Mouse (Mus musculus) gastrocnemius, postnatal 4 days (tissue): ENCODE results near the gene Slc39a11. TPM values are rescaled to one million over a fixed set of nuclear protein-coding genes. Genes with fewer than 3 reads are reported as not detected.

ENCODE experiments used
- DNase-seq, 2 experiments: peaks; one replicate each; pipeline ENCODE4 v3.0.0; 2021 to 2022; ENCODE audit warnings: low spot score in 2 of 2, mixed read lengths in 2 of 2
- long read RNA-seq, 2 experiments: library from polyadenylated mRNA; stranded (forward); transcript quantifications; one replicate each; pipeline ENCODE4 v2.0.0; 2021
- total RNA-seq, 2 experiments: library from RNA; stranded (reverse); gene quantifications; 2 replicates each; pipeline ENCODE4 v1.2.3; 2021

Slc39a11 gene
- 1 to 10 TPM; 8.2 to 8.9 TPM for total RNA-seq
- long read RNA-seq, experiment 1, transcript Slc39a11-202 (10 exons, 2,664 nt), result major isoform, 6 of 26 reads
- long read RNA-seq, experiment 1, partial matches to known transcripts, result 4 of 26 reads
- long read RNA-seq, experiment 1, other reads (novel, unspliced or antisense), result 15 of 26 reads
- long read RNA-seq, experiment 2, partial matches to known transcripts, result 2 of 15 reads
- long read RNA-seq, experiment 2, other reads (novel, unspliced or antisense), result 11 of 15 reads

- DNase-seq, result peak; percentile 61 to 76
Measured at GRCm38 (mm10) chr11:113649353-113650210, at the start of gene Slc39a11. TSS of gene Slc39a11 (minus strand) at chr11:113650079.

DNA sequence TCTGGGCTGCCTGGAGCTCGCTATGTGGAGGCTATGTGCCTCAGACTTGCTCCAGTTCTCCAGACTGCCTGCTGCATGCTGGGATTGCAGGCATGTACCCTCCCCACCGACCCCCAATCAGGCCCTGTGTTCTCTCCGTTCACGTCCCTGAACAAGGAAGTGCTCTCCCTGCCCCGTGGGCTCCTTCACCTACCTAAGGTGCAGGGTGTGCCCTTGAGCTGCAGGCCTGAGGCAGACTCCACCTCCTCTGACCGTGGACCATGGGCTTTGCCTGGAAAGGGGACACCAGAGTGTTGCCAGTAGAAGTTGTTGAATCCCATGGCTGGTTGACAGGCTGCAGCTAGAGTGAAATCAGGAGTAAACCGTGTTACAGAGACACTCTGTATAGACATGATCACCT is 49.8 kb upstream of the Slc39a11 start:
- DNase-seq, result no peak

DNA sequence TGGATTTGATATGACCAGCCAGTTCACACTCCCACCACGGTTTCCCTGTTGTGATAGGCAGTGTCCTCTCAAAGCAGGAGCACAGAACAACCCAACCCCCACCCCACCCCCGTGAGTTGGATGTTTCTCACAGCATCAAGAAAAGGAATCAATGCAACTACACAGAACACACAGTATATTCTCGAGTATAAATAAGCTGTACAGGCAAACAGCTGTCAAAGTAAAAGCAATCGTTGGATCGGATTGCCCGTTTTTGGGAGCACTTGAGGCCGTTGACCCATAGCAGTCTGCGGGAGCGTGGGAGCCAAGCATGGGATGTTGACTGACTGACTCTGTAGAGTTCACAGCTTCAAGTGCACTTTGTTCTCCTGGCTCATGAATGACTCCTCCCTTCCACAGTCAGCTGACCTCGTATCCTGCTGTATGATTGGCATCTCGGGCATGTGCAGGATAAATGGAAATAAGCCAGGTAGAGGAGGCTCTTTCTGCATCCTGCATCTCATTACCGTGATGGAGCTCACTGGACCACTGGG is 48.2 kb upstream of the Slc39a11 start:
- DNase-seq, result no peak

DNA sequence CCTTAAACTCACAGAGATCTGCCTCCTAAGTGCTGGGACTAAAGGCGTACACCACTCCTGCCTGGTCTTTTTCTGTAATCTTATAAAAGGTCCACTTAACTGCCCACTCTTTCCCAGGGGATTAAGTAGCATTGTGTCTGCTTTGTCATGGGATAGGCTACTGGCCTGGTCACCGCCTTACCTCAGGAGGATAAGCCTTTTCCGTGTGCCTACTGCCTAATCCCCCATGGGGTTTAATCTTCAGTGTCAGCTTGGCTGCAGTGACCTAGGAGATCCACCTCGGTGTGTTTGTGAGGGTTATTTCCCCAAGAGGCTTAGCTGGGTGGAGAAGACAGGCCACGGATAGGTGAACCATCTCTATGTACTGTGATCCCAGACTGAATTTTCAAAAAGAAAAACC is 47.7 kb upstream of the Slc39a11 start:
- DNase-seq, result no peak

DNA sequence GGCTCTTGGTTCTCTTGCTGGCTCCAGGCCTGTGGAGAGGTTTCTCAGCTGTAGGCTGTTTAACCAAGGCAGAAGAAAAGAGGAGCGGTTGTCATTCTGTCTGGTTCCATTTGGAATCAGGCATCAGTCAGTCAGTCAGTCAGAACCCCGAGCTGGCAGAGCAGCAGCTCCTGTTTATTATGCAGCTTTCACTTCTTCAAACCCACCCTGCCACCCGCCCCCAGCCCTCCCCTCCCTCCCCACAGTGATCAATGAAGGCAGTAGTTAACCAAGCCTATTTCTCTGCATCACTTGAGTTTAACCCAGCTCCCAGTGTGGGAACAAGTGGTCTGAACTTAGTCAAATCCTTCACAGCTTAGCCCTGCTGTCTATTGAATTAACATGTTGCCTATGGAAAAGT is 42.0 kb upstream of the Slc39a11 start:
- DNase-seq, result no peak

GRCm38 (mm10) chr11:113691318-113691717 is 41.4 kb upstream of the Slc39a11 start:
- DNase-seq, result no peak

GRCm38 (mm10) chr11:113690506-113690905 is 40.6 kb upstream of the Slc39a11 start:
- no peak for DNase-seq

GRCm38 (mm10) chr11:113687031-113687430 is 37.2 kb upstream of the Slc39a11 start:
- no peak for DNase-seq

- no peak for DNase-seq
Measured at GRCm38 (mm10) chr11:113684707-113685426, 35.0 kb upstream of the Slc39a11 start.

GRCm38 (mm10) chr11:113683957-113684706 is 34.3 kb upstream of the Slc39a11 start, which contains the start of the genes Fam104a and D11Wsu47e:
TSS of gene Fam104a (minus strand) at chr11:113684155.
TSS of gene D11Wsu47e (plus strand) at chr11:113684412.
- peak; percentile 78 to 94 for DNase-seq

DNA sequence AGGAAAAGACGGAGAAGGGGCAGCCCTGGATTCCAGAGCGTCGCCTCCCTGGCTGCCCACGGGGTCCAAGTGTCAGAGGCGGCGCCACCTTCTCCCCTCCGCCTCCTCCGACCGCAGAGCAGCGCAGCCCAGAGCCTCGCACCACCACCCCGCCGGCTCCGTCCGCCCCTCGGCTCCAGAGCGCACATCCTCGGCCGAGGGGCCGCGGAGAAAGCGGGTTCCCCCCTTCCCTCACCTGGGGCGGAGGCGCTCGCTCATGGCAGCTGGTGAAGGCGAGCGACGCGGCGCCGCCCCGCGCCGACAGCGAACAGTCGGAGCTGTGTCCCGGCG is 33.7 kb upstream of the Slc39a11 start:
- DNase-seq, result no peak

GRCm38 (mm10) chr11:113682897-113683626 is 33.2 kb upstream of the Slc39a11 start:
- DNase-seq, result peak; percentile 42 to 66

GRCm38 (mm10) chr11:113681979-113682378 is 32.1 kb upstream of the Slc39a11 start:
- no peak for DNase-seq

GRCm38 (mm10) chr11:113680954-113681353 is 31.1 kb upstream of the Slc39a11 start:
- no peak for DNase-seq

GRCm38 (mm10) chr11:113678373-113678772 is 28.5 kb upstream of the Slc39a11 start:
- no peak for DNase-seq

DNA sequence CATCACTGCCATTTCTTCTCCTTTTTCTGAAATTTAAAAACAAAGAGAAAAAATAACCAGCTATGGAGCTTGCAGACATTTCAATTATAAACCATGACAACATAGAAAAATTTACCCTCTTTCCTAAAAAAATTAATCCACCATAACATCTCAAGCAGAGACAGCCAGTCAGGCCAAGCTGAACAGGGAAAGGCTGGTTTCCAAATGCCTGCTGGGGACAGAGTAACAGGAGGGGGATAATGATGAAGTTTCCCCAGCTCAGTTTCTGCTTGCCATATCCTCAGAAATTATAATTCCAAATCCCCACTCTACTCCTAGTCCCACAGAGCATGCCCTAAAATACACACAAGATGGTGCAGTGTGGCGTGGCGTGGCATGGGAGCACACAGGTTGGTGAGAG is 27.5 kb upstream of the Slc39a11 start:
- no peak for DNase-seq

DNA sequence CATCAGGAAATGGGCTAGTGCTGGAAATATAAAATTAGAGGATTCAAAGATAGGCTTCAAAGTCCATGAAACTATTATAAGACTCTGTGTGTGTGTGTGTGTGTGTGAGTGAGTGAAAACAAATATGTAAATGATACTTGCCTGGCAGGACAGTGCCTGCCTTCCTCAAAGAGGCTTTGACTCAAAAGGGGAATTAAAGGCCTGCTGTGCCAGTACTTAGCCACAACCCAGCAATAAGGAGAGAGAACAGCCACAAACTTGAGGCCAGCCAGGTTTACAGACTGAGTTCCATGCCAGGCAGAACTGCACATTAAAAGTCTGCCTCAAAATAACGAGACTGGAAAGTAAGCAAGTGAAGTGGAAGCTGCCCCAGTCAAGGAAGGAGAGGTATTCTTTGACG is 27.0 kb upstream of the Slc39a11 start:
- DNase-seq, result no peak

DNA sequence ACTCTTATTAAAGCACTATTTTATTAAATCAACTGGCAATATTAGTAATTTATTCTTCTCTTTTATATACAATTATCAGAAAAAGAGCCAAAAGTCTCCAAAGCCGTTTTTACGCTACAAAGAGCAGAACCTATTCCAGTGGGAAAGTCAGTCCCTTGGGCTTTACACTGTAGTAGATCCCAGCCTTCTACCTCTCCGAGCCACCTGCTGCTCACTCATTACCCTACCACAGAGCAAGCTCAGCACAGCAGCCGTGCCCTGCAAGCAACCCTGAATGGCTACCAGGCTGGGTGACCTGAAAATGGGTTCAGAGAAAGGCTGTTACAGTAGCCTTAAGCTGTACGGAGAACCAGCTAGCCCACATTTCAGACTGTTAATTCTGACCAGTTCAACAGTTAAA is 24.7 kb upstream of the Slc39a11 start:
- DNase-seq, result no peak

- no peak for DNase-seq
Measured at GRCm38 (mm10) chr11:113673614-113674013, 23.7 kb upstream of the Slc39a11 start.

- no peak for DNase-seq
Measured at GRCm38 (mm10) chr11:113669711-113670110, 19.8 kb upstream of the Slc39a11 start.
